Mouse (Mus musculus) limb, embryonic 11.5 days (tissue): ENCODE results near the gene A830018L16Rik. TPM values are rescaled to one million over a fixed set of nuclear protein-coding genes. Genes with fewer than 3 reads are reported as not detected.

Experiments used
- ATAC-seq: fragments of 200-750 bp; cut with Nextera tagmentation; 2 replicates; pipeline ENCODE4 v1.8.0; 2017; ENCODE audit warnings: low read depth; ENCODE audit not compliant: insufficient number of reproducible peaks, low FRiP score, low TSS enrichment
- DNase-seq: peaks from one replicate; pipeline ENCODE4 v3.0.0-alpha.2; 2015; ENCODE audit warnings: low spot score
- H3K27ac ChIP-seq: fragments of 300-500 bp; sonication (generic); replicated peaks from 2 replicates; pipeline ENCODE4 v1.5.1; 2014; ENCODE audit warnings: low read depth, mild to moderate bottlenecking, low read length
- H3K27me3 ChIP-seq: fragments of 300-500 bp; sonication (generic); 2 replicates; pipeline ENCODE4 v1.6.1; 2014; ENCODE audit warnings: mild to moderate bottlenecking, low read length, mixed read lengths; ENCODE audit not compliant: control insufficient read depth, insufficient read depth
- H3K36me3 ChIP-seq: fragments of 300-500 bp; sonication (generic); 2 replicates; pipeline ENCODE4 v1.6.1; 2014; ENCODE audit warnings: mild to moderate bottlenecking, low read length, moderate library complexity, mixed read lengths; ENCODE audit not compliant: control insufficient read depth, insufficient read depth
- H3K4me1 ChIP-seq: fragments of 300-500 bp; sonication (generic); 2 replicates; pipeline ENCODE4 v1.6.1; 2014; ENCODE audit warnings: low read length, mixed read lengths; ENCODE audit not compliant: control insufficient read depth, insufficient read depth
- H3K4me2 ChIP-seq: fragments of 300-500 bp; sonication (generic); 2 replicates; pipeline ENCODE4 v1.6.1; 2014; ENCODE audit warnings: low read depth, mild to moderate bottlenecking, moderate library complexity; ENCODE audit not compliant: severe bottlenecking
- H3K4me3 ChIP-seq: fragments of 300-500 bp; sonication (generic); 2 replicates; pipeline ENCODE4 v1.5.1; 2014; ENCODE audit warnings: low read depth, low read length
- H3K9ac ChIP-seq: fragments of 300-500 bp; sonication (generic); 2 replicates; pipeline ENCODE4 v1.6.1; 2014; ENCODE audit warnings: mild to moderate bottlenecking, low read length
- H3K9me3 ChIP-seq: fragments of 300-500 bp; sonication (generic); 2 replicates; pipeline ENCODE4 v1.6.1; 2016; ENCODE audit warnings: low read length; ENCODE audit not compliant: control insufficient read depth
- WGBS: fragments of 180-500 bp; shearing (Covaris S2); extraction: QIAGEN DNeasy Blood & Tissue Kit; methylation state at CpG from one replicate; pipeline ENCODE4 v1.1.7; 2014; 5-methylcytosine and 5-hydroxymethylcytosine counted together
- polyA plus RNA-seq: library from polyadenylated mRNA; unstranded; fragments of >200 nt; fragmentation: Nextera tagmentation; extraction: Ambion mirVana; gene quantifications from 2 replicates; pipeline ENCODE4 v1.2.1, GENCODE M21; 2014

The A830018L16Rik gene
- polyA plus RNA-seq, 1 experiment from 2014 or later: 0.47 TPM

- no peaks in the 10 kb centered on the region for H3K9me3 ChIP-seq
- no peaks in the 10 kb centered on the region for H3K27me3 ChIP-seq
- no peaks in the 10 kb centered on the region for H3K4me1 ChIP-seq
- H3K4me2 ChIP-seq: no peak overlapping the region
- no peaks in the 10 kb centered on the region for H3K36me3 ChIP-seq
- H3K27ac ChIP-seq: no peak overlapping the region
- ATAC-seq: no peak
- no peak overlapping the region for H3K4me3 ChIP-seq
- no peak overlapping the region for H3K9ac ChIP-seq
- 83% methylated on average over 4 of the region's 4 CpGs for WGBS
- no peak for DNase-seq
These were observed 458.9 kb downstream of the A830018L16Rik start for GRCm38 (mm10) chr1:11872847-11873246.

GRCm38 (mm10) chr1:11873573-11873972 is 459.7 kb downstream of the A830018L16Rik start:
- Histone ChIP-seq H3K9ac (no peak overlapping the region), H3K9me3 (no peaks in the 10 kb centered on the region), H3K4me3 (no peak overlapping the region), H3K4me2 (no peak overlapping the region), H3K27me3 (no peaks in the 10 kb centered on the region), H3K36me3 (no peaks in the 10 kb centered on the region), H3K27ac (no peak overlapping the region), H3K4me1 (no peaks in the 10 kb centered on the region)
- ATAC-seq (no peak), DNase-seq (peak; percentile 20)
- WGBS: 75% methylated on average over 1 of the region's 1 CpGs

GRCm38 (mm10) chr1:11881706-11882105 is 467.8 kb downstream of the A830018L16Rik start:
- 21% methylated on average over 2 of the region's 2 CpGs for WGBS
- Histone ChIP-seq H3K27me3 (no peaks in the 10 kb centered on the region), H3K36me3 (no peaks in the 10 kb centered on the region), H3K27ac (no peak overlapping the region), H3K4me2 (no peak overlapping the region), H3K9me3 (no peaks in the 10 kb centered on the region), H3K9ac (no peak overlapping the region), H3K4me3 (no peak overlapping the region), H3K4me1 (no peaks in the 10 kb centered on the region)
- ATAC-seq (no peak), DNase-seq (no peak)

GRCm38 (mm10) chr1:11895715-11896114 is 481.8 kb downstream of the A830018L16Rik start:
- Histone ChIP-seq H3K9ac (no peak overlapping the region), H3K27me3 (no peaks in the 10 kb centered on the region), H3K27ac (no peak overlapping the region), H3K4me2 (no peak overlapping the region), H3K36me3 (no peaks in the 10 kb centered on the region), H3K9me3 (no peaks in the 10 kb centered on the region), H3K4me3 (no peak overlapping the region), H3K4me1 (no peaks in the 10 kb centered on the region)
- 79% methylated on average over 3 of the region's 3 CpGs for WGBS
- DNase-seq (no peak), ATAC-seq (no peak)

- Histone ChIP-seq H3K27ac (no peak overlapping the region), H3K9ac (no peak overlapping the region), H3K9me3 (no peaks in the 10 kb centered on the region), H3K4me2 (no peak overlapping the region), H3K27me3 (no peaks in the 10 kb centered on the region), H3K36me3 (no peaks in the 10 kb centered on the region), H3K4me1 (no peaks in the 10 kb centered on the region), H3K4me3 (no peak overlapping the region)
- no peak for ATAC-seq
- DNase-seq: no peak
These were observed 502.0 kb downstream of the A830018L16Rik start for GRCm38 (mm10) chr1:11915873-11916272.

GRCm38 (mm10) chr1:11936984-11937383 is 523.1 kb downstream of the A830018L16Rik start:
- 54% methylated on average over 9 of the region's 9 CpGs for WGBS
- DNase-seq: no peak
- no peak overlapping the region for H3K9ac ChIP-seq
- no peaks in the 10 kb centered on the region for H3K9me3 ChIP-seq
- H3K27me3 ChIP-seq: no peaks in the 10 kb centered on the region
- no peaks in the 10 kb centered on the region for H3K36me3 ChIP-seq
- no peak overlapping the region for H3K4me2 ChIP-seq
- H3K27ac ChIP-seq: no peak overlapping the region
- H3K4me1 ChIP-seq: no peaks in the 10 kb centered on the region
- no peak for ATAC-seq
- no peak overlapping the region for H3K4me3 ChIP-seq

- 84% methylated on average over 2 of the region's 2 CpGs for WGBS
- H3K4me3 ChIP-seq: no peak overlapping the region
- H3K4me2 ChIP-seq: no peak overlapping the region
- ATAC-seq (no peak), DNase-seq (no peak)
- no peaks in the 10 kb centered on the region for H3K4me1 ChIP-seq
- H3K9me3 ChIP-seq: no peaks in the 10 kb centered on the region
- H3K27me3 ChIP-seq: no peaks in the 10 kb centered on the region
- H3K36me3 ChIP-seq: no peaks in the 10 kb centered on the region
- H3K9ac ChIP-seq: no peak overlapping the region
- H3K27ac ChIP-seq: no peak overlapping the region
These were observed 545.7 kb downstream of the A830018L16Rik start for GRCm38 (mm10) chr1:11959421-11960206.

- Histone ChIP-seq H3K27me3 (no peaks in the 10 kb centered on the region), H3K9ac (no peak overlapping the region), H3K4me1 (no peaks in the 10 kb centered on the region), H3K36me3 (no peaks in the 10 kb centered on the region), H3K4me3 (no peak overlapping the region), H3K4me2 (no peak overlapping the region), H3K9me3 (no peaks in the 10 kb centered on the region), H3K27ac (no peak overlapping the region)
- ATAC-seq (no peak), DNase-seq (no peak)
- 80% methylated on average over 4 of the region's 4 CpGs for WGBS
These were observed 568.8 kb downstream of the A830018L16Rik start for GRCm38 (mm10) chr1:11982590-11983136.
